Mouse (Mus musculus) forebrain, embryonic 13.5 days (tissue): ENCODE measurements around the gene Cdkn2b. TPM values are rescaled to one million over a fixed set of nuclear protein-coding genes. Genes with fewer than 3 reads are reported as not detected.

Experiments used
- ATAC-seq: fragments of 200-750 bp; cut with Nextera tagmentation; 2 replicates; pipeline ENCODE4 v1.8.0; 2017
- H3K27ac ChIP-seq: fragments of 300-500 bp; sonication (generic); 2 replicates; pipeline ENCODE4 v1.5.1; 2015; ENCODE audit warnings: inconsistent platforms, mild to moderate bottlenecking, moderate library complexity
- H3K27me3 ChIP-seq: fragments of 300-500 bp; sonication (generic); 2 replicates; pipeline ENCODE4 v1.6.1; 2015; ENCODE audit warnings: mild to moderate bottlenecking, inconsistent platforms
- H3K36me3 ChIP-seq: fragments of 300-500 bp; sonication (generic); 2 replicates; pipeline ENCODE4 v1.6.1; 2015; ENCODE audit warnings: mild to moderate bottlenecking, inconsistent platforms; ENCODE audit not compliant: poor library complexity, severe bottlenecking
- H3K4me1 ChIP-seq: fragments of 300-500 bp; sonication (generic); 2 replicates; pipeline ENCODE4 v1.6.1; 2015; ENCODE audit warnings: inconsistent platforms
- H3K4me2 ChIP-seq: fragments of 300-500 bp; sonication (generic); 2 replicates; pipeline ENCODE4 v1.6.1; 2015; ENCODE audit warnings: inconsistent platforms, mild to moderate bottlenecking, moderate library complexity
- H3K4me3 ChIP-seq: fragments of 300-500 bp; sonication (generic); 2 replicates; pipeline ENCODE4 v1.5.1; 2015; ENCODE audit warnings: mild to moderate bottlenecking, inconsistent platforms
- H3K9ac ChIP-seq: fragments of 300-500 bp; sonication (generic); 2 replicates; pipeline ENCODE4 v1.6.1; 2015; ENCODE audit warnings: mild to moderate bottlenecking, inconsistent platforms
- H3K9me3 ChIP-seq: fragments of 300-500 bp; sonication (generic); replicated peaks from 2 replicates; pipeline ENCODE4 v1.6.1; 2016; ENCODE audit warnings: inconsistent platforms
- WGBS: fragments of 180-500 bp; shearing (Covaris S2); methylation state at CpG from one replicate; pipeline ENCODE4 v1.1.7; 2015; 5-methylcytosine and 5-hydroxymethylcytosine counted together
- polyA plus RNA-seq: library from polyadenylated mRNA; unstranded; fragments of >200 nt; fragmentation: Nextera tagmentation; extraction: Ambion mirVana; gene quantifications from 2 replicates; pipeline ENCODE4 v1.2.1, GENCODE M21; 2015

Cdkn2b gene
- polyA plus RNA-seq, 1 experiment from 2014 or later = 0.19 TPM

DNA sequence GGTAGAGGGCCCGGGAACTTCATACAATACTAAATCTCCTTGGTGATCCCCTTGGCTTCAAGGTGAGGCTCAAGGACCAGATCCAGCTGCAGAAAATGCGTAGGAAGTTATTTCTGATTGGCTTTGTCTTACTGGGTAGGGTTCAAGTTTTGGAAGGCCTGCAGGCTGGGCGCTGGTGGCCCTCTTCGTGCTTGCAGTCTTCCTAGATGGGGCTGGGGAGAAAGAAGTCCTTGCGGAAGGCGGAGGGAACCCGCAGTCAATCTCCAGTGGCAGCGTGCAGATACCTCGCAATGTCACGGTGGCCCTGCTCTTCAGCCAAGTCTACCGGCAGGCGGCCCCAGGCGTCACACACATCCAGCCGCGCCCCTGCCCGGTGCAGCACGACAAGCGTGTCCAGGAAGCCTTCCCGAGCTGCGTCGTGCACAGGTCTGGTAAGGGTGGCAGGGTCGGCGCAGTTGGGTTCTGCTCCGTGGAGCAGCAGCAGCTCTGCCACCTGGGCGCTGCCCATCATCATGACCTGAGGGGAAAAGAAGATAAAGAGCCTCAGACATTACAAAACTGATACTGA lies 4.0 kb downstream of the Cdkn2b start:
- H3K9ac ChIP-seq = no peak overlapping the region
- peaks cover 12% of the 10 kb centered on the region for H3K4me1 ChIP-seq
- no peak overlapping the region for H3K4me2 ChIP-seq
- no peak for ATAC-seq
- no peaks in the 10 kb centered on the region for H3K36me3 ChIP-seq
- no peak overlapping the region for H3K27ac ChIP-seq
- no peak overlapping the region for H3K4me3 ChIP-seq
- WGBS = under 1% methylated on average over 25 of the region's 25 CpGs
- H3K9me3 ChIP-seq = no peaks in the 10 kb centered on the region; the same call in 1 of the 2 replicates
- peaks cover 97% of the 10 kb centered on the region for H3K27me3 ChIP-seq

DNA sequence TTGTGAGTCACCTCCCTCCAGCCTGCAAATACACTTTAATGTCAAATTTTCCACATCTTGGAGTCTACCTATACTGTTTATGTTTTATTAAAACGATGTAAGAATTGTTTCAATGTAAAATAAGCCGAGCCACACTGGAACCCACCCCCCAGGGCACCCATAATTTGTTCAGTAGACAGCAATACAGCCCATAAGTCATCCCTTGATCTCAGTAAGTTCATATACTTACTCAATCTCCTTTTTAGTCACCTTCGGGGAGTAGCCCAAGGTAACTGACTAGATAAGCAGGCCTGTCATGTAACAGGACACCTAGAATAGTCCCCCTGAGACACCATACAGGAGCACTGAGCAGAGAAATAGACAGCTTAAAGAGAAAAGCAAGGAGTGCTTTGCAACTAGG lies 5.1 kb downstream of the Cdkn2b start:
- no peak for ATAC-seq
- no peak overlapping the region for H3K4me2 ChIP-seq
- no peak overlapping the region for H3K9ac ChIP-seq
- no peaks in the 10 kb centered on the region; the same call in 1 of the 2 replicates for H3K9me3 ChIP-seq
- H3K27ac ChIP-seq = no peak overlapping the region
- no peak overlapping the region for H3K4me3 ChIP-seq
- H3K4me1 ChIP-seq = peaks cover 11% of the 10 kb centered on the region
- H3K36me3 ChIP-seq = no peaks in the 10 kb centered on the region
- WGBS = 12% methylated on average over 3 of the region's 3 CpGs
- peaks cover 95% of the 10 kb centered on the region for H3K27me3 ChIP-seq

DNA sequence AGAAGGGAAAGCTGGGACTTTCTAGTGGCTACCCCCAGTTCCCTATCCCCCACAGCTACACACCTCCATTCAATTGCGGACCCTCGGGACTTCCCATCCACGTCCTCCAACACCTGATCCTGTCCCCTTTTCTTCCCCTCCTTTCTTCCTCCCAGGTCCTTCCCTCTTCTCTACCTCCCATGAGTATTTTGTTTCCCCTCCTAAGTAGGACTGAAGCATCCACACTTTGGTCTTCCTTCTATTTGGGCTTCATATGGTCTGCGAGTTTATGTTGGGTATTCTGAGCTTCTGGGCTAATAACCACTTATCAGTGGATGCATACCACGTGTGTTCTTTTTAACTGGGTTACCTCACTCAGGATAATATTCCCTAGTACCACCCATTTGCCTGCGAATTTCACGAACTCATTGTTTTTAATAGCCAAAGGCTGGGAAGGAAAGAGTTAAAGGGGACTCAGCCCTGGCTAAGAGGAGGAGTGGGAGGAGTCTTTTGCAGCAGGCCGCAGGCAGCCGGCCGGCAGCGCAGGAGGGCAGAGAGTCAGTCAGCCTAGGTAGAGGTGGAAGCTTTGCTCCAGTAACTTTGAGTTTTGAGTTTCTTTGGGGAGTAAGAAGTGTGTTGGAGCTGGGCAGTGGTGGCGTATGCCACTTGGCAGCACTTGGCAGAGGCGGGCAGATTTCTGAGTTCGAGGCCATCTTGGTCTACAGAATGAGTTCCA lies 7.4 kb downstream of the Cdkn2b start:
- Histone ChIP-seq H3K4me2 (no peak overlapping the region), H3K27me3 (peaks cover 93% of the 10 kb centered on the region), H3K36me3 (no peaks in the 10 kb centered on the region), H3K4me1 (peaks cover 3% of the 10 kb centered on the region; the same call in 1 of the 2 replicates), H3K9ac (no peak overlapping the region), H3K27ac (no peak overlapping the region), H3K4me3 (no peak overlapping the region), H3K9me3 (no peaks in the 10 kb centered on the region; the same call in 1 of the 2 replicates)
- WGBS = under 1% methylated on average over 14 of the region's 14 CpGs
- 0 out of 2 replicates have a peak, but pooled peaks have one; percentile 19 for ATAC-seq

- H3K4me1 ChIP-seq = peaks cover 3% of the 10 kb centered on the region; the same call in 1 of the 2 replicates
- WGBS = 2% methylated on average over 1 of the region's 1 CpGs
- peaks cover 91% of the 10 kb centered on the region for H3K27me3 ChIP-seq
- no peak for ATAC-seq
- no peaks in the 10 kb centered on the region for H3K36me3 ChIP-seq
- no peak overlapping the region for H3K9ac ChIP-seq
- no peaks in the 10 kb centered on the region for H3K9me3 ChIP-seq
- H3K27ac ChIP-seq = no peak overlapping the region
- no peak overlapping the region for H3K4me3 ChIP-seq
- no peak overlapping the region for H3K4me2 ChIP-seq
Measured at GRCm38 (mm10) chr4:89302129-89302528, 8.7 kb downstream of the Cdkn2b start.

GRCm38 (mm10) chr4:89299721-89300120 lies 11.1 kb downstream of the Cdkn2b start:
- no peak overlapping the region for H3K4me3 ChIP-seq
- no peak overlapping the region for H3K27ac ChIP-seq
- H3K27me3 ChIP-seq = peaks cover 92% of the 10 kb centered on the region
- no peaks in the 10 kb centered on the region for H3K36me3 ChIP-seq
- H3K4me1 ChIP-seq = peaks cover 10% of the 10 kb centered on the region
- no peak overlapping the region for H3K4me2 ChIP-seq
- WGBS = 2% methylated on average over 2 of the region's 2 CpGs
- H3K9ac ChIP-seq = no peak overlapping the region
- H3K9me3 ChIP-seq = no peaks in the 10 kb centered on the region
- ATAC-seq = no peak

GRCm38 (mm10) chr4:89295441-89296220 lies 15.2 kb downstream of the Cdkn2b start:
- no peaks in the 10 kb centered on the region for H3K9me3 ChIP-seq
- no peak overlapping the region for H3K27ac ChIP-seq
- H3K4me3 ChIP-seq = peak overlapping the region; percentile 55
- H3K36me3 ChIP-seq = no peaks in the 10 kb centered on the region
- WGBS = 2% methylated on average over 31 of the region's 31 CpGs
- ATAC-seq = peak; percentile 33
- H3K9ac ChIP-seq = peak overlapping the region; percentile 60
- H3K4me2 ChIP-seq = peak overlapping the region; percentile 91
- H3K27me3 ChIP-seq = peaks cover 90% of the 10 kb centered on the region
- peaks cover 14% of the 10 kb centered on the region for H3K4me1 ChIP-seq

- Histone ChIP-seq H3K27ac (no peak within 1 kb of the TSS), H3K9ac (peak within 1 kb of the TSS; percentile 60), H3K9me3 (no peaks in the 10 kb centered on the region), H3K4me1 (peaks cover 14% of the 10 kb centered on the region), H3K4me2 (peak within 1 kb of the TSS; percentile 91), H3K36me3 (no peaks in the 10 kb centered on the region), H3K27me3 (peaks cover 90% of the 10 kb centered on the region), H3K4me3 (peak within 1 kb of the TSS; percentile 55)
- peak; percentile 93 for ATAC-seq
- WGBS = under 1% methylated on average over 93 of the region's 117 CpGs
Measured at GRCm38 (mm10) chr4:89294486-89295440, 16.1 kb downstream of the Cdkn2b start, which contains the start of gene Cdkn2a. TSS of gene Cdkn2a (minus strand) at chr4:89294653.

DNA sequence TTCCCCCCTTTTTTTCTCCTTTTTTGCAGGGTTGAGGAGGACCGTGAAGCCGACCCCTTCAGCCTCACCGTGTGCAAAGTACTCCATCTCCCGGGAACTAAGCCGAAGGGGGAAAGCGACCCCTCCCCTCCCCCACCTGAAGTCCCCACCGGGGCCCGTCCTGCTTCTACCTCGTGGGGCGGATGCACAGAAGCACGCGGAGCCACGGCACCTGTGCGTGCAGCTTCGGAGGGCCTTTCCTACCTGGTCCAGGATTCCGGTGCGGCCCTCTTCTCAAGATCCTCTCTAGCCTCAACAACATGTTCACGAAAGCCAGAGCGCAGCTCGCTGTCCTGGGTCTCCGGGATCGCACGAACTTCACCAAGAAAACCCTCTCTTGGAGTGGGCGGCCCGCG lies 16.8 kb downstream of the Cdkn2b start:
- WGBS = 2% methylated on average over 26 of the region's 26 CpGs
- ATAC-seq = peak; percentile 17
- peak overlapping the region; percentile 60; the same call in 1 of the 2 replicates for H3K9ac ChIP-seq

DNA sequence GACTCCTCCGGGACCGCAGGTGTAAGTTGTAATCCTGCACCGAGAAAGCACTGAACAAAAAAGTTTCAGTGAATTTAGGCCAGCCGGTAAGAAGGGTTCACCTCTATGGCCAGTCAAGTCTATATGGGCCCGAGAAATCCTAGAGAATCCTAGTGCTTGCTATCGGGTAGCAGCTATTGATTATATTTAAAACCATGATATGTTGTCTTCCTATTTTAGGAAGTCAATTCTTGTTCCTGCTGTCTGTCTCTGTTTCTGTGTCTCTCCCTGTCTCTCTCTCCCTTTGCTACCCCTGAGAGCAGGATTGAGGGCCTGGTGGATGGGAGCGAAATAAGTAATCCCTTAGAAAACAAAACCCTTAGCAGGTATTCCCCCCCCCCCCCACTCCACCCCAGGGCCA lies 17.3 kb downstream of the Cdkn2b start:
- H3K4me1 ChIP-seq = peaks cover 14% of the 10 kb centered on the region
- no peaks in the 10 kb centered on the region for H3K9me3 ChIP-seq
- H3K36me3 ChIP-seq = no peaks in the 10 kb centered on the region
- H3K27ac ChIP-seq = no peak overlapping the region
- H3K27me3 ChIP-seq = peaks cover 94% of the 10 kb centered on the region
- H3K9ac ChIP-seq = no peak overlapping the region
- no peak for ATAC-seq
- H3K4me2 ChIP-seq = no peak overlapping the region
- WGBS = 3% methylated on average over 7 of the region's 7 CpGs
- no peak overlapping the region for H3K4me3 ChIP-seq

More for the DNA sequence above, 16.8 kb downstream of the Cdkn2b start:
- Histone ChIP-seq H3K4me1 (peaks cover 14% of the 10 kb centered on the region), H3K36me3 (no peaks in the 10 kb centered on the region), H3K27me3 (peaks cover 90% of the 10 kb centered on the region), H3K4me3 (peak overlapping the region; percentile 55), H3K27ac (no peak overlapping the region), H3K9me3 (no peaks in the 10 kb centered on the region), H3K4me2 (peak overlapping the region; percentile 91)

GRCm38 (mm10) chr4:89289028-89289427 lies 21.8 kb downstream of the Cdkn2b start:
- WGBS = 0% methylated on average over 4 of the region's 4 CpGs
- no peak overlapping the region for H3K4me2 ChIP-seq
- no peak overlapping the region for H3K27ac ChIP-seq

GRCm38 (mm10) chr4:89286566-89286965 lies 24.3 kb downstream of the Cdkn2b start:
- no peak for ATAC-seq
- Histone ChIP-seq H3K36me3 (no peaks in the 10 kb centered on the region), H3K4me1 (peaks cover 6% of the 10 kb centered on the region), H3K27me3 (peaks cover 88% of the 10 kb centered on the region), H3K4me2 (no peak overlapping the region), H3K27ac (no peak overlapping the region), H3K9me3 (no peaks in the 10 kb centered on the region), H3K9ac (no peak overlapping the region), H3K4me3 (no peak overlapping the region)
- 3% methylated on average over 1 of the region's 1 CpGs for WGBS

More at GRCm38 (mm10) chr4:89289028-89289427, 21.8 kb downstream of the Cdkn2b start:
- no peaks in the 10 kb centered on the region for H3K9me3 ChIP-seq
- H3K4me3 ChIP-seq = no peak overlapping the region
- peaks cover 86% of the 10 kb centered on the region for H3K27me3 ChIP-seq
- no peaks in the 10 kb centered on the region for H3K36me3 ChIP-seq
- peaks cover 1% of the 10 kb centered on the region for H3K4me1 ChIP-seq
- ATAC-seq = no peak
- H3K9ac ChIP-seq = no peak overlapping the region
